Mouse (Mus musculus): ENCODE measurements at regions not wholly inside any gene's neighbourhood (a gene's known extent, or its start where the extent isn't known, plus 50 kb on each side); places are given as distances from the start of the nearest gene placed in this dataset.

DNA sequence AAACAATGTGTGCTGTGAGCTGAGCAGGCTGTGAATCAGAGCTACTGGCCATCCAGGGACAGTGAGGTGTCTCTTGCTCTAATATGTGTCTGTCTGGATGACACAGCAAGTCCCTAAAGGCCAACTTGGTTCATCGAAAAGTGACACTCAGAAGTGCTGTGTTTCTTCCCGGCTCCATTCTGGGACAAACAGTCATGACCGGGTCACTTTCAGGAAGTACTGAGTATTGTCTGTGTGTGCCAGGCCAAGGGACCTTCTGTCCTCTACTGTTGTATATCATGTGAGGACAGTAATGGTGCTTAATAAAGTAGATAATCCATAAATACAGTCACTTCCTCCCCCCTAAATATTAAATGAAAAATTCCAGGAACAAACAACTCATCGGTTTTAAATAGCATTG, 87.2 kb upstream of the Cd93 start:
- TF ChIP-seq CTCF (IDR thresholded peaks at IDR 0.05): no peak
- TF ChIP-seq POLR2A (IDR thresholded peaks at IDR 0.05; ENCODE audit: insufficient read depth, low read depth, low read length): no peak

Measured in heart, adult 2 months (tissue).